Mouse (Mus musculus) brain, embryonic 14.5 days (tissue): ENCODE data around the gene Isoc2a. TPM values are rescaled to one million over a fixed set of nuclear protein-coding genes. Genes with fewer than 3 reads are reported as not detected.

ENCODE experiments used
- DNase-seq: peaks from one replicate; pipeline ENCODE4 v3.0.0-alpha.2; 2011; ENCODE audit warnings: low read depth
- CTCF ChIP-seq: fragments of 200-500 bp; IDR thresholded peaks from 2 replicates; pipeline ENCODE4 v1.5.1; 2012; ENCODE audit warnings: inconsistent platforms, mild to moderate bottlenecking, moderate library complexity, borderline replicate concordance; ENCODE audit not compliant: insufficient read depth, insufficient read length; ENCODE audit errors: extremely low read depth
- POLR2A ChIP-seq: fragments of 200-500 bp; IDR thresholded peaks from 2 replicates; pipeline ENCODE4 v1.6.1; 2012; ENCODE audit warnings: mild to moderate bottlenecking, inconsistent platforms, borderline replicate concordance; ENCODE audit not compliant: poor library complexity, insufficient read depth, insufficient read length, severe bottlenecking; ENCODE audit errors: extremely low read depth
- polyA plus RNA-seq: library from polyadenylated mRNA; depleted of rRNA; stranded (reverse); fragments of >200 nt; gene quantifications from 2 replicates; pipeline ENCODE4 v1.2.3, GENCODE M21; 2012

The Isoc2a gene
- polyA plus RNA-seq, 1 experiment, result 6.7 TPM

DNA sequence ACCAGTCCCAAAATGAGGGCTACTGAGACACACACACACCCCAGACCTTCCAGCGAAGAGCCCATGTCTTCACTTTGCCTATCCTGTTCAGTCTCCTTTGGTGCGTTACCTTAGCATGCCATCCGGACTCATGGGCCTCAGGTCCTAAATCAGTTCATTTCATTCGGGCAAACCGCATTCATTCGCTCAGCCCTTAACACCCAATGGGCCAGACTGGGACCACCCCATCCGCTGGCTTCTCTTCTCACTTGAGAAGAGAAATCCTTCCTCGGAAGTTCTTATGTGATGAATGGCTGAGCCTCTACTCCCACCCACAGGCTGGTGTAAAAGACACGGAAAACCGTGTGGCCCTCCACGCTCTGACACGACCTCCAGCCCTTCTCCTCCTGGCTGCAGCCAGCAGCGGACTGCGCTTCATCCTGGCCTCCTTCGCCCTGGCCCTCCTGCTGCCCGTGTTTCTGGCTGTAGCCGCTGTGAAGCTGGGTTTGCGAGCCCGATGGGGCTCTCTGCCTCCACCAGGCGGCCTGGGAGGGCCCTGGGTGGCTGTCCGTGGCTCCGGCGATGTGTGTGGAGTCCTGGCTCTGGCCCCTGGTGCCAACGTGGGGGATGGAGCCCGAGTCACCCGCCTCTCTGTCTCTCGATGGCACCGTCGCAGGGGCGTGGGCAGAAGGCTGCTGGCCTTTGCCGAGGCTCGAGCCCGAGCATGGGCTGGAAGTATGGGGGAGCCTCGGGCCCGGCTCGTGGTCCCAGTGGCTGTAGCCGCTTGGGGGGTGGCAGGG lies 46.8 kb downstream of the Isoc2a start:
- DNase-seq, result peak; percentile 63
- TF ChIP-seq POLR2A (no peak), CTCF (peak; percentile 40; the same call in 1 of the 2 replicates)

DNA sequence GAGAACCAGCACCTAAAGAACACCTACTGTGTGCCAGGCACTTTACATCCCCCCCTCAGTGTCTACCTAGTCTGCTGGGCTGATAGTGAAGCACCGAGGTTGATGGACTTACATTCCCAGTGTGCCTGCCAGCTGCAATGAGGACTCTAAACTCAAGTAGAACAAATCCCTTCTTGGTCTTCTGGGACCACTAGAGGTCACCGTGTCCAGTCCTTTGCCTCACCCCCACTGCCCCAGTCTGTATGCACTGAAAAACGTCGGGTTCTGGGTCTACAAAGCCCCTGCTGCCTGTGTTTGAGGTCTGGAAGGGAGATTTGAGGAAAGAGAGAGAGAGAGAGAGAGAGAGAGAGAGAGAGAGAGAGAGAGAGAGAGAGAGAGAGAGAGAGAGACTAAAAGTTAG lies 47.5 kb downstream of the Isoc2a start:
- TF ChIP-seq POLR2A, result no peak
- TF ChIP-seq CTCF, result no peak

DNA sequence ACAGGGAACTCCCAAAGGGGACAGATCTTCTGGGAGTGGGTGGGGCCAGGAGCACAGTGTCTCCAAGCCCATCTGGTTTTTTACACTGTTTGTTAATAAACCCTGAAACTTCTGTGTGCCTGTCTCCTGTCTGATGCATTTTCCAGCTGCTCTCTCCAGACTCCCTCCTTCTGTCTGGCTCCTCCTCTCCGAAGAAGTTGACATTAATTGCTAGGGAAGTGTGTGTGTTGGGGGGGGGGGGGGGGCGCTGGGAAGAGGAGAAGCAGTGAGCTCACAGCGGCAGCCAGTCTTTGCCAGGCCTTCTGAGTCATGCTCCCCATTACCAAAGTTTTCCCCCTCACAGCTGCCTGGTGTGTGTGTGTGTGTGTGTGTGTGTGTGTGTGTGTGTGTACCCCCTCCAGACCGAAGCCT lies 47.9 kb downstream of the Isoc2a start:
- peak; percentile 81 for DNase-seq

More for the DNA sequence above, 47.5 kb downstream of the Isoc2a start:
- peak; percentile 50 for DNase-seq

DNA sequence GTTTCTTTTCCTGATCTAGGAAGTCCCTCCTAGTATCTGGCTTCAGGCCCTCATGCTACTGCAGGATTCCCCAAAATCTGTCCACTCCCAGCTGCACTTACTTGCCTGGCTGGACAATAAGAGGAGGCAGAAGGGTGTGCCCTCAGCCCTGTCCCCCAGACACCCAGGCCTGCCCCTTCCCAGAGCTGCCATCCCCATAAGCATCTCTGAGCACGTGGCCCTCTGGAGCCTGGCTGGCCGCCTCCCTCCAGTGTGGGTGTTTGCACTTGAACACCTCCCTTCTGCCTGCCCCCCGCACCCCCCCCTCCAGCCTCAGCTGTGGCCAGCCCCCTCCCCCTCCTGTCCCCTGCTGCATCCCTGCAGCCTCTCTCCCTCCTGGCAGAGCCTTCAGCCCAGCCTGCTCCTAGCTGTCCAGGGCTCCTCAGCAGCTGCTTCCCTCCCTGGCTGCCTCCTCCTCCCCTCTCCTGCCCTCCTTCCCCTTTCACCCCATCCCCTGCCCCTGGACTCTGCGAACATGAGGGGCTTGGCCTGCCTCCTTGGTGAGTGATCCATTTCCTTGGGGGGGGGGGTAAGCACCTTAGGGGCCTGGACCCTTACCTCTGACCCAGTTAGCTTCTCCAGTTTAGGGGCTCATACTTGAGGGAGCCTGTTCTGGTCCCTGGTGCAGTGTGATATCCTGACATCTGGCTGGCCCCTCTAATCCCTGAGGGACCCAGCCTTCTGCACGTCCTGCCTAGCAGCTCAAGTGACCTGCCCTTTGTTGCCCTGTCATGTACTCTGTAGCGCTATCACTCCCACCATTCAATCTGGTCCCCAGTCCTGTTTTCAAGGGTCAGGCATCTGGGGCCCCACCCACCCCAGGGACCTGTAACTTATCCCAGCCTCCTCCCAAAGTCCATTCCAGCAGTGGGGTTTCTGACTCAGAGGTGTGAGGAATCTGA lies 48.8 kb downstream of the Isoc2a start, which contains the start of gene Ssc5d:
Ssc5d (plus strand) TSS at position 345 of the 941 bp plus-strand sequence.
- peak; percentile 66 for DNase-seq
- no peak for TF ChIP-seq POLR2A
- no peak for TF ChIP-seq CTCF

More for the DNA sequence above, 47.9 kb downstream of the Isoc2a start:
- no peak for TF ChIP-seq CTCF
- TF ChIP-seq POLR2A, result no peak

DNA sequence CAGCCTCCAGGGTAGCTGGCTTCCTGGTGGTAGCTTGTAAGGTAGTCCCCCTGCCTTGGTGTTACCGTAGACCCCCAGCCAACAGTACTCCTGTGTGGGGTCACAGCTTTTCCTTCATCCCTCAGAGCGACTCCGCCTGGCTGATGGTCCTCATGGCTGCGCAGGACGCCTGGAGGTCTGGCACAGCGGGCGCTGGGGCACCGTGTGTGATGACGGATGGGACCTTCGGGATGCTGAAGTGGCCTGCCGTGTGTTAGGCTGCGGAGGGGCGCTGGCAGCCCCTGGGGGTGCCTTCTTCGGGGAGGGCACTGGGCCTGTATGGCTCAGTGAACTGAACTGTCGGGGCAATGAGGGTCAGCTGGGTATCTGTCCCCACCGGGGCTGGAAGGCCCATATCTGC lies 49.9 kb downstream of the Isoc2a start:
- no peak for TF ChIP-seq POLR2A
- no peak for TF ChIP-seq CTCF
- DNase-seq, result no peak

DNA sequence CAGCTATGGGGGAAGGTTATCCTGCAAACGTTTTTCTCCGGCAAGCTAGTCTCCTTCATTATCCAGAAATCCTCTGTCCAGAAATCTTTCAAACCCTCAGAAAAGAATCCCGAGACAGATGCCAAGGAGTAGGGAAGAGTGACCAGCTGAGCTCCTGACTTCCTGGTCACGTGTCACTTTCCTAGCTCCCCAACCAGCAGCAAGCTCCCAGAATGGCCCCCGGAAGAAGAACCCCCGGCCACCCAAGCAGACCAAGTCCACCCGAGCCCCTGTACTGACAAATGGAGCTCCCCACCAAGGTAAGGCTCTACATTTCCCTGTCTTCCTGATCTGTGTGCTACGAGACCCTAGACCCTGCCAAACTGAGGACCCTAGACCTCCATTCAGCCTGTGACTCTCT lies 50.8 kb downstream of the Isoc2a start:
- no peak for TF ChIP-seq POLR2A
- no peak for TF ChIP-seq CTCF
- no peak for DNase-seq

DNA sequence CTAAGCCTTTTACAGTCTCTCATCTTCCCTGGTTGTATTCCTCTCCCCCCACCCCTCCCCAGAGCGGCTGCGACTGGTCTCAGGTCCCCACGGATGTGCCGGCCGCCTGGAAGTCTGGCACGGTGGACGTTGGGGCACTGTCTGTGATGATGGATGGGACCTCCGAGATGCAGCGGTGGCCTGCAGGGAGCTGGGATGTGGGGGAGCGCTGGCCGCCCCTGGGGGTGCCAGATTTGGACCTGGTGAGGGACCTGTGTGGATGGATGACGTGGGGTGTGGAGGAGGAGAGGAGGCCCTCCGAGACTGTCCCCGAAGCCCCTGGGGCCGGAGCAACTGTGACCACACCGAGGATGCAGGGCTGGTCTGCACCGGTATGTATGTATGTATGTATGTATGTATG lies 51.4 kb downstream of the Isoc2a start:
- TF ChIP-seq CTCF (no peak), POLR2A (no peak)
- DNase-seq, result no peak

DNA sequence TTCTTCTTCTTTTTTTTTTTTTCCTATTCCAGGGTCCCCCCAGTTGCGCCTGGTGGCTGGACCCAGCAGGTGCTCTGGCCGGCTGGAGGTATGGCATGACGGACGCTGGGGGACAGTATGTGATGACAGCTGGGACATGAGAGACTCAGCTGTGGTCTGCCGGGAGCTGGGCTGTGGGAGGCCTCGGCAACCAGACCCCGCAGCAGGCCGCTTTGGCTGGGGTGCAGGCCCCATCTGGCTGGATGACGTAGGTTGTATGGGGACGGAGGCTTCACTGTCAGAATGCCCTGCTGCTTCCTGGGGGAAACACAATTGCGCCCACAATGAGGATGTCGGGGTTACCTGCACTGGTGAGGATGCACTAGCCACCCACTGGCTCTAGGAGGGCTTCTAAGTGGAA lies 56.1 kb downstream of the Isoc2a start:
- no peak for TF ChIP-seq CTCF
- TF ChIP-seq POLR2A, result no peak

DNA sequence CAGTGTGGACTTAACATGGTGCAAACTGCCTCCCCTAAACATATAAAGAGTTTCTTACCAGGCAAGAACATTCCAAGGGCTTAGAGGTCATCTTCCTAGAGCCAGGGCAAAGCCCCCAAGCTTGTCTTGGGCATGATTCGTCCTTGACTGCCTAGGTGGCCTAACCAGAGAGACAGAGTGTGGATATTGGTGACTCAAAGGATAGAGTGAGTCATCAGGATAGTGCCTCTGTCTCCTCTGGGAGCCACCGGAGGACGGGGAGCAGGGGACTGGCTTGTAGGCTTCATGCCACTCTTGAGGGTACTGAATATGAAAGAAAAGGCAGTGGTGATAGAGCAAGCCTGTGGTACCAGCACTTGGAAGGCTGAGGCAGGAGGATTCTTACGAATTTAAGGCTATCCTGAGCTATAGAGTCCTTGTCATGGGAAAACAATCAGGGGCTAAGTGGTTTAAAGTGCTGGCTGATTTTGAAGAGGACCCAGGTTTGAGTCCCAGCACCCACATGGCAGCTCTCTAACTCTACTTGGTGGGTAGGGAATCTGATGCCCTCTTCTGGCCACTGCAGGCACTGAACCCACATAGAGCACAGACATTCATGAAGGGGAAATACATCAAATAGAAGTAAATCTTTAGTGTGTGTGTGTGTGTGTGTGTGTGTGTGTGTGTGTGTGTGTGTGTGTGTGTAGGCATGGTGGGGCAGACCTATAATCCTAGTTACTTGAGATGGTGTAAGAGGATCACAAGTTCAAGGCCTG lies 57.4 kb downstream of the Isoc2a start:
- DNase-seq, result no peak
- no peak for TF ChIP-seq CTCF
- no peak for TF ChIP-seq POLR2A

More for the DNA sequence above, 56.1 kb downstream of the Isoc2a start:
- DNase-seq, result no peak

DNA sequence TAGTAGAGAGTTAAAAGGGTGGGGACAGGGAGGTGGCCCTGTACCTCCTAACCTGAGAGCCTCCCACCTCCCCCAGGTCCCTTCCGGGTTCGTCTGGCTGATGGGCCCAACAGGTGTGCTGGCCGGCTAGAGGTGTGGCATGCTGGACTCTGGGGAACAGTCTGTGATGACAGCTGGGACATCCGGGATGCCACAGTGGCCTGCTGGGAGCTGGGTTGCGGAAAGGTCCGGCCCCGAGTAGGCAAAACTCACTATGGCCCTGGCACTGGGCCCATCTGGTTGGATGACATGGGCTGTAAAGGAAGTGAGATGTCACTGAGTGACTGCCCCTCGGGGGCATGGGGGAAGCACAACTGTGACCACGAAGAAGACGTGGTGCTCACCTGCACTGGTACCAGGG lies 59.9 kb downstream of the Isoc2a start:
- DNase-seq, result no peak
- no peak for TF ChIP-seq POLR2A
- TF ChIP-seq CTCF, result no peak

DNA sequence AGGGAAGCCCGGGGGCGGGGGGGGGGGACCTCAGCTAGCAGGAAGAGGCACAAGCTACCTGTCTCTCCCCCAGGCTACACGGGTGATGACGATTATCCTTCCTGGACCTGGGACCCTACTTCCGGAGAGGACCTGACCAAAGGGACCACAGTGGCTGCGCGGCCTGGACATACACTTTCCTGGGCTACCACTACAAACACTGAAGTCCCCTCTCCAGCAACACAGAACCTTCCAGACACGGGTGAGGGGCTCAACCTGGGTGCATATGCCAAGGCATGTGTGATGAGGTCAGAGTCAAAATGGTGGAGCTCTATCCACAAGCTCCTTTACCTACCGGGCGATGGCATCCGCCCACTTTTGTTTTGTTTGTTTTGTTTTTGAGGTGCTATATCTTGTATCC lies 60.4 kb downstream of the Isoc2a start:
- no peak for TF ChIP-seq CTCF
- TF ChIP-seq POLR2A, result no peak
- DNase-seq, result no peak

DNA sequence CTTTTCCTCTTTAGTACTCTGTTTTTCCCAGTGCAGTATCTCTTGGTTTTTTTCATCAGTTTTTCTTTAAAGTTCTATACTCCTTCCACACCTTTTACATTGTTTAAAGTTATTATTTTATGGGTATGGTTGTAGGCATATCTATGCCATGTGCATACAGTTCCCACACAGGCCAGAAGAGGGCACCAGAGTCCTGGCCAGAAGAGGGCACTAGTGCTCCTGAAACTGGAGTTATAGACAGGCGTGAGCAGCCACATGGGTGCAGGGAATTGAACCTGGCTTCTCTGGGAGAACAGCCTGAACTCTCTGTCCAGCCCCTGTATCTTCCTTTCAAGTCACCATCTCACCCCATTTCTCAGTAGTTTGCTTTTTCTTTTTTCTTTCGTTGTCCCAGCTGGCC lies 61.5 kb downstream of the Isoc2a start:
- TF ChIP-seq POLR2A (no peak), CTCF (peak; percentile 84)
- DNase-seq, result peak; percentile 58
